Mouse (Mus musculus) cerebellum, adult 11 months (tissue): ENCODE results near the gene Hist1h2bm.
"Not testable (repeated sequence)": the region's sequence is repeated elsewhere in the genome, so short reads cannot be mapped to it uniquely, and the experiment has no call there.

ENCODE experiments used
- DNase-seq: peaks from one replicate; pipeline ENCODE4 v3.0.0; 2022

Hist1h2bm gene

GRCm38 (mm10) chr13:21721757-21722372 lies at the start of gene Hist1h2bm:
Hist1h2bm (plus strand) TSS chr13:21722044.
- DNase-seq = peak; percentile 53

- DNase-seq = no peak
Observed at GRCm38 (mm10) chr13:21677305-21677704, 44.5 kb upstream of the Hist1h2bm start, which contains the start of gene Olfr1360. Olfr1360 (minus strand) TSS chr13:21677405.

GRCm38 (mm10) chr13:21697811-21698210 lies 24.0 kb upstream of the Hist1h2bm start, which contains the start of gene Olfr1359:
Olfr1359 (plus strand) TSS chr13:21698111.
- DNase-seq = no peak

- DNase-seq = no peak
Observed at GRCm38 (mm10) chr13:21706669-21707068, 15.2 kb upstream of the Hist1h2bm start.

GRCm38 (mm10) chr13:21710031-21710711 lies 11.7 kb upstream of the Hist1h2bm start:
- DNase-seq = peak; percentile 83

- peak; percentile 79 for DNase-seq
Observed at GRCm38 (mm10) chr13:21710821-21711525, 10.9 kb upstream of the Hist1h2bm start.

- DNase-seq = no peak
Observed at GRCm38 (mm10) chr13:21711698-21712097, 10.1 kb upstream of the Hist1h2bm start.

GRCm38 (mm10) chr13:21714725-21715124 lies 7.1 kb upstream of the Hist1h2bm start:
- peak; percentile 55 for DNase-seq

GRCm38 (mm10) chr13:21715131-21715863 lies 6.5 kb upstream of the Hist1h2bm start:
- no peak for DNase-seq

- DNase-seq = peak; percentile 79
Observed at GRCm38 (mm10) chr13:21715864-21716539, 5.8 kb upstream of the Hist1h2bm start, which contains the start of the genes Hist1h2bl and Hist1h2ai. Hist1h2bl (minus strand) TSS chr13:21716143. Hist1h2ai (plus strand) TSS chr13:21716422.

GRCm38 (mm10) chr13:21716540-21717391 lies 5.1 kb upstream of the Hist1h2bm start:
- not testable (repeated sequence) for DNase-seq

GRCm38 (mm10) chr13:21717397-21718357 lies 4.2 kb upstream of the Hist1h2bm start, which contains the start of gene Hist1h3h:
Hist1h3h (plus strand) TSS chr13:21717659.
- DNase-seq = peak; percentile 73

- DNase-seq = no peak
Observed at GRCm38 (mm10) chr13:21718381-21719080, 3.3 kb upstream of the Hist1h2bm start.

- not testable (repeated sequence) for DNase-seq
Observed at GRCm38 (mm10) chr13:21721107-21721756, 612 bp upstream of the Hist1h2bm start.

- DNase-seq = no peak
Observed at GRCm38 (mm10) chr13:21722373-21722925, 605 bp downstream of the Hist1h2bm start.

GRCm38 (mm10) chr13:21722993-21723836 lies 1.4 kb downstream of the Hist1h2bm start:
- DNase-seq = no peak

GRCm38 (mm10) chr13:21727948-21728572 lies 6.2 kb downstream of the Hist1h2bm start:
- no peak for DNase-seq
